Mouse (Mus musculus) forebrain, embryonic 11.5 days (tissue): ENCODE results near the gene Grik3. TPM values are rescaled to one million over a fixed set of nuclear protein-coding genes. Genes with fewer than 3 reads are reported as not detected.

Experiments
- ATAC-seq: fragments of 200-750 bp; cut with Nextera tagmentation; replicated peaks from 2 replicates; pipeline ENCODE4 v1.8.0; 2017; ENCODE audit warnings: moderate TSS enrichment; ENCODE audit not compliant: low FRiP score
- DNase-seq: peaks from one replicate; pipeline ENCODE4 v3.0.0-alpha.2; 2017; ENCODE audit warnings: low spot score
- H3K27ac ChIP-seq: fragments of 300-500 bp; sonication (generic); 2 replicates; pipeline ENCODE4 v1.5.1; 2014; ENCODE audit warnings: low read depth, low read length
- H3K27me3 ChIP-seq: fragments of 300-500 bp; sonication (generic); 2 replicates; pipeline ENCODE4 v1.6.1; 2014; ENCODE audit warnings: mild to moderate bottlenecking, low read length, mixed read lengths; ENCODE audit not compliant: control insufficient read depth, insufficient read depth
- H3K36me3 ChIP-seq: fragments of 300-500 bp; sonication (generic); 2 replicates; pipeline ENCODE4 v1.6.1; 2014; ENCODE audit warnings: mild to moderate bottlenecking, low read length, moderate library complexity, mixed read lengths; ENCODE audit not compliant: control insufficient read depth, insufficient read depth
- H3K4me1 ChIP-seq: fragments of 300-500 bp; sonication (generic); replicated peaks from 2 replicates; pipeline ENCODE4 v1.6.1; 2014; ENCODE audit warnings: low read length, mixed read lengths; ENCODE audit not compliant: control insufficient read depth, insufficient read depth
- H3K4me2 ChIP-seq: fragments of 300-500 bp; sonication (generic); 2 replicates; pipeline ENCODE4 v1.6.1; 2014; ENCODE audit warnings: low read depth, mild to moderate bottlenecking, low read length, moderate library complexity, mixed read lengths; ENCODE audit not compliant: severe bottlenecking
- H3K4me3 ChIP-seq: fragments of 300-500 bp; sonication (generic); 2 replicates; pipeline ENCODE4 v1.5.1; 2014; ENCODE audit warnings: low read depth, low read length
- H3K9ac ChIP-seq: fragments of 300-500 bp; sonication (generic); 2 replicates; pipeline ENCODE4 v1.6.1; 2014; ENCODE audit warnings: low read length
- H3K9me3 ChIP-seq: fragments of 300-500 bp; sonication (generic); 2 replicates; pipeline ENCODE4 v1.6.1; 2016; ENCODE audit warnings: low read length, mixed read lengths; ENCODE audit not compliant: control insufficient read depth
- WGBS: fragments of 180-500 bp; shearing (Covaris S2); extraction: QIAGEN DNeasy Blood & Tissue Kit; methylation state at CpG from one replicate; pipeline ENCODE4 v1.1.7; 2014; 5-methylcytosine and 5-hydroxymethylcytosine counted together
- polyA plus RNA-seq: library from polyadenylated mRNA; unstranded; fragments of >200 nt; fragmentation: Nextera tagmentation; extraction: Ambion mirVana; gene quantifications from 2 replicates; pipeline ENCODE4 v1.2.1, GENCODE M21; 2014

Grik3 gene
- polyA plus RNA-seq, 1 experiment from 2014 or later, result 2.0 TPM

DNA sequence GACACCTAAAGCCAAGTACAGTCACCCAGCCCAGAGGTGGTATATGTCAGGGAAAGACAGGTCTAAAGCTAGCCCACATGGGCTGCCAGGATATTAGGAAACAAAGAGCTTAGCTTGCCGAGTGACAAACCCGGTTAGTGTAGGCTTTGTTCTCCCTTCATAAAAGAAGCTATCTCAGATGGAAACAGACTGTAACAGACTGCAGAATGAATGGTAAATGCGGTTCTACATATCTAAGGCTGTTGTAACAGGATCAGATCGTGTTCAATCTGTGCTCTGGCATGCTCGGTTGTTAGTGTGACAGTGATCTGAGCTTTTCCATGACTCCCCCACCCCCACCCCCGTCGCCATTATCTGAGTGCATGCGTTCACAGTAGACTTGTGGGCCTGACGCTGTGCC is 92.8 kb downstream of the Grik3 start:
- no peaks in the 10 kb centered on the region for H3K9me3 ChIP-seq
- H3K36me3 ChIP-seq, result no peaks in the 10 kb centered on the region
- ATAC-seq (no peak), DNase-seq (no peak)
- WGBS, result 86% methylated on average over 9 of the region's 9 CpGs
- no peak overlapping the region for H3K4me2 ChIP-seq
- H3K27me3 ChIP-seq, result no peaks in the 10 kb centered on the region; the same call in 1 of the 2 replicates
- H3K9ac ChIP-seq, result no peak overlapping the region
- no peak overlapping the region for H3K4me3 ChIP-seq
- no peak overlapping the region for H3K27ac ChIP-seq
- H3K4me1 ChIP-seq, result peaks cover 6% of the 10 kb centered on the region; the same call in 1 of the 2 replicates

GRCm38 (mm10) chr4:125583935-125584334 is 93.4 kb downstream of the Grik3 start:
- ATAC-seq (no peak), DNase-seq (no peak)
- H3K27ac ChIP-seq, result no peak overlapping the region
- H3K4me2 ChIP-seq, result no peak overlapping the region
- H3K4me3 ChIP-seq, result no peak overlapping the region
- no peak overlapping the region for H3K9ac ChIP-seq
- H3K27me3 ChIP-seq, result no peaks in the 10 kb centered on the region; the same call in 1 of the 2 replicates
- peaks cover 6% of the 10 kb centered on the region; the same call in 1 of the 2 replicates for H3K4me1 ChIP-seq
- 83% methylated on average over 4 of the region's 4 CpGs for WGBS
- H3K36me3 ChIP-seq, result no peaks in the 10 kb centered on the region
- no peaks in the 10 kb centered on the region for H3K9me3 ChIP-seq

- no peaks in the 10 kb centered on the region for H3K9me3 ChIP-seq
- H3K36me3 ChIP-seq, result no peaks in the 10 kb centered on the region
- H3K27me3 ChIP-seq, result no peaks in the 10 kb centered on the region; the same call in 1 of the 2 replicates
- no peak overlapping the region for H3K4me3 ChIP-seq
- peaks cover 6% of the 10 kb centered on the region; the same call in 1 of the 2 replicates for H3K4me1 ChIP-seq
- ATAC-seq (no peak), DNase-seq (no peak)
- H3K4me2 ChIP-seq, result no peak overlapping the region
- H3K27ac ChIP-seq, result no peak overlapping the region
- no peak overlapping the region for H3K9ac ChIP-seq
- WGBS, result 82% methylated on average over 3 of the region's 3 CpGs
These were observed 94.2 kb downstream of the Grik3 start for GRCm38 (mm10) chr4:125584676-125585075.

GRCm38 (mm10) chr4:125587577-125587976 is 97.1 kb downstream of the Grik3 start:
- Histone ChIP-seq H3K36me3 (no peaks in the 10 kb centered on the region), H3K9me3 (no peaks in the 10 kb centered on the region), H3K4me1 (peaks cover 6% of the 10 kb centered on the region; the same call in 1 of the 2 replicates), H3K27ac (no peak overlapping the region), H3K27me3 (no peaks in the 10 kb centered on the region; the same call in 1 of the 2 replicates), H3K9ac (no peak overlapping the region), H3K4me3 (0 out of 2 replicates have a peak overlapping the region, but pooled peaks have one; percentile 3), H3K4me2 (peak overlapping the region; percentile 36)
- peak; percentile 45 for DNase-seq
- no peak for ATAC-seq
- WGBS, result 7% methylated on average over 12 of the region's 12 CpGs

GRCm38 (mm10) chr4:125590241-125590919 is 99.9 kb downstream of the Grik3 start:
- Histone ChIP-seq H3K27me3 (no peaks in the 10 kb centered on the region; the same call in 1 of the 2 replicates), H3K4me1 (peaks cover 6% of the 10 kb centered on the region; the same call in 1 of the 2 replicates), H3K27ac (no peak overlapping the region), H3K4me2 (no peak overlapping the region), H3K36me3 (no peaks in the 10 kb centered on the region), H3K9me3 (no peaks in the 10 kb centered on the region), H3K4me3 (no peak overlapping the region), H3K9ac (no peak overlapping the region)
- WGBS, result 15% methylated on average over 14 of the region's 14 CpGs
- peak; percentile 77 for DNase-seq
- ATAC-seq, result peak; percentile 49; the same call in 1 of the 2 replicates

DNA sequence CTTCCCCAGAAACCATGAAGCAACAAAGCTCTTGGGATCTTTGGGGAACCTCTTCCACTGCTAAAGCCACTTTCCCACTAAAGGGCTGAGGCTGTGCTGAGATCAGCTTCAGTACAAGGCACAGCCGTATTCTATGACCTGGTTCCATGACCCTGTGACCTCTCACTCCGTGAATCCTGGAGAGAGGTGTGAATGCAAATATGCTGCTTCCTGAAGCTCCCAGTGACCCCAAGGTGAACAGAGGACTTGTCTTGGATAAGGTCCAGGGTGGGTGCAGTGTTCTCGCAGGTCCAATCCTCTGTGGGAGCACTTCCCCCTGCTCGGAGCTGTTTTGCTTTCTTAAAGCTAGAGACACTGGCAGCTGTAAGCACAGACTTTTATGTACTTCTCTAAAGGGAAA is 102.2 kb downstream of the Grik3 start:
- Histone ChIP-seq H3K9me3 (no peaks in the 10 kb centered on the region), H3K4me3 (no peak overlapping the region), H3K27ac (no peak overlapping the region), H3K36me3 (no peaks in the 10 kb centered on the region), H3K4me1 (peaks cover 1% of the 10 kb centered on the region; the same call in 1 of the 2 replicates), H3K9ac (no peak overlapping the region), H3K4me2 (no peak overlapping the region), H3K27me3 (no peaks in the 10 kb centered on the region)
- ATAC-seq (no peak), DNase-seq (no peak)
- WGBS, result 50% methylated on average over 4 of the region's 4 CpGs

GRCm38 (mm10) chr4:125595011-125595410 is 104.5 kb downstream of the Grik3 start:
- ATAC-seq (no peak), DNase-seq (no peak)
- H3K4me1 ChIP-seq, result no peaks in the 10 kb centered on the region; the same call in 1 of the 2 replicates
- no peak overlapping the region for H3K27ac ChIP-seq
- no peak overlapping the region for H3K9ac ChIP-seq
- no peaks in the 10 kb centered on the region for H3K27me3 ChIP-seq
- H3K4me2 ChIP-seq, result no peak overlapping the region
- H3K9me3 ChIP-seq, result no peaks in the 10 kb centered on the region
- H3K36me3 ChIP-seq, result no peaks in the 10 kb centered on the region
- WGBS, result 85% methylated on average over 9 of the region's 9 CpGs
- H3K4me3 ChIP-seq, result no peak overlapping the region

DNA sequence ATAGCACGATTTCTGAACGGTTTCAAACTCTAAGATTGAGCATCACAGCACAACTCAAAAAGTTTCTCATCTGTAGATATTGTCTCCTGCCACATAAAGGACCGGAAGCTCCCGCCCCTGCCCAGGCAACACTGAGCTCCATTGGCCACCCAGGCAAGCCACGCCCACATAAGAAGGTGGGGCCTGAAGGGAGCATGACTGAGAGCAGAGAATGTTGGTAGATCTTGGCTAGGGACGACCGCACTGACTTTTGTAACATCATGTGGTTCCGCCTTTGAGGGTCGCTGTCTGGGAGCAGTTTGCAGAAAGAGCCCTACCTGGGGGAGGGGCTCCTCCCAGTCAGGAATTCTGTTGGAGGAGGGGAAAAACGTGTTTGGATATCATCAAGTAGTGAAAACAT is 108.2 kb downstream of the Grik3 start:
- H3K36me3 ChIP-seq, result no peaks in the 10 kb centered on the region
- H3K4me3 ChIP-seq, result no peak overlapping the region
- no peak for ATAC-seq
- no peaks in the 10 kb centered on the region for H3K4me1 ChIP-seq
- H3K9me3 ChIP-seq, result no peaks in the 10 kb centered on the region
- no peak overlapping the region for H3K9ac ChIP-seq
- 48% methylated on average over 10 of the region's 10 CpGs for WGBS
- H3K4me2 ChIP-seq, result no peak overlapping the region
- no peak for DNase-seq
- H3K27me3 ChIP-seq, result no peaks in the 10 kb centered on the region
- H3K27ac ChIP-seq, result no peak overlapping the region
